Mouse (Mus musculus): ENCODE data around the gene Dcaf8. TPM values are rescaled to one million over a fixed set of nuclear protein-coding genes. Genes with fewer than 3 reads are reported as not detected.
A peak's percentile ranks its signal among the peaks of the same experiment; 100 is the strongest.

Dcaf8 gene
- total RNA-seq, 2 experiments from 2014 or later: 114 to 116 TPM

- no peak for DNase-seq (ENCODE audit: low spot score in 2 of 2)
- no peak overlapping the region for H3K4me3 ChIP-seq
- no peak overlapping the region for H3K27ac ChIP-seq
- TF ChIP-seq CTCF (conservative IDR thresholded peaks at IDR 0.05): no peak
These were observed 12.1 kb downstream of the Dcaf8 start for GRCm38 (mm10) chr1:172159970-172160369.

GRCm38 (mm10) chr1:172160508-172160907 lies 12.6 kb downstream of the Dcaf8 start:
- Histone ChIP-seq H3K4me3 (no peak overlapping the region), H3K27ac (peak overlapping the region; percentile 5)
- TF ChIP-seq CTCF (conservative IDR thresholded peaks at IDR 0.05): no peak
- no peak for DNase-seq (ENCODE audit: low spot score in 2 of 2)

- peak in 1 of 2 experiments; percentile 53 for DNase-seq (ENCODE audit: low spot score in 2 of 2)
- peak; percentile 86 for TF ChIP-seq CTCF (conservative IDR thresholded peaks at IDR 0.05)
- Histone ChIP-seq H3K4me3 (no peak overlapping the region), H3K27ac (no peak overlapping the region)
These were observed 14.1 kb downstream of the Dcaf8 start for GRCm38 (mm10) chr1:172162009-172162408.

GRCm38 (mm10) chr1:172162959-172163358 lies 15.1 kb downstream of the Dcaf8 start:
- Histone ChIP-seq H3K4me3 (no peak overlapping the region), H3K27ac (no peak overlapping the region; the same call in 1 of the 2 replicates)
- no peak for DNase-seq (ENCODE audit: low spot score in 2 of 2)
- TF ChIP-seq CTCF (conservative IDR thresholded peaks at IDR 0.05): no peak

GRCm38 (mm10) chr1:172167911-172168310 lies 20.0 kb downstream of the Dcaf8 start:
- Histone ChIP-seq H3K4me3 (no peak overlapping the region), H3K27ac (no peak overlapping the region)
- no peak for TF ChIP-seq CTCF (conservative IDR thresholded peaks at IDR 0.05)
- DNase-seq (ENCODE audit: low spot score in 2 of 2): no peak

GRCm38 (mm10) chr1:172169809-172170208 lies 21.9 kb downstream of the Dcaf8 start:
- TF ChIP-seq CTCF (conservative IDR thresholded peaks at IDR 0.05): no peak
- Histone ChIP-seq H3K27ac (no peak overlapping the region), H3K4me3 (no peak overlapping the region)
- no peak for DNase-seq (ENCODE audit: low spot score in 2 of 2)

- Histone ChIP-seq H3K4me3 (no peak overlapping the region), H3K27ac (no peak overlapping the region)
- TF ChIP-seq CTCF (conservative IDR thresholded peaks at IDR 0.05): no peak
- no peak for DNase-seq (ENCODE audit: low spot score in 2 of 2)
These were observed 24.5 kb downstream of the Dcaf8 start for GRCm38 (mm10) chr1:172172381-172172780.

GRCm38 (mm10) chr1:172173181-172173580 lies 25.3 kb downstream of the Dcaf8 start:
- Histone ChIP-seq H3K4me3 (no peak overlapping the region), H3K27ac (no peak overlapping the region)
- DNase-seq (ENCODE audit: low spot score in 2 of 2): no peak
- TF ChIP-seq CTCF (conservative IDR thresholded peaks at IDR 0.05): no peak

GRCm38 (mm10) chr1:172177791-172178190 lies 29.9 kb downstream of the Dcaf8 start:
- no peak for TF ChIP-seq CTCF (conservative IDR thresholded peaks at IDR 0.05)
- H3K4me3 ChIP-seq: no peak overlapping the region
- H3K27ac ChIP-seq: peak overlapping the region; percentile 32; the same call in 1 of the 2 replicates

GRCm38 (mm10) chr1:172179102-172179501 lies 31.2 kb downstream of the Dcaf8 start:
- H3K4me3 ChIP-seq: no peak overlapping the region
- H3K27ac ChIP-seq: no peak overlapping the region
- TF ChIP-seq CTCF (conservative IDR thresholded peaks at IDR 0.05): no peak
- no peak for DNase-seq (ENCODE audit: low spot score in 2 of 2)

More at GRCm38 (mm10) chr1:172177791-172178190, 29.9 kb downstream of the Dcaf8 start:
- no peak for DNase-seq (ENCODE audit: low spot score in 2 of 2)

GRCm38 (mm10) chr1:172180881-172181280 lies 33.0 kb downstream of the Dcaf8 start:
- no peak overlapping the region for H3K27ac ChIP-seq
- TF ChIP-seq CTCF (conservative IDR thresholded peaks at IDR 0.05): no peak
- H3K4me3 ChIP-seq: no peak overlapping the region
- DNase-seq (ENCODE audit: low spot score in 2 of 2): no peak

- no peak for DNase-seq (ENCODE audit: low spot score in 2 of 2)
- Histone ChIP-seq H3K4me3 (no peak overlapping the region), H3K27ac (no peak overlapping the region)
- TF ChIP-seq CTCF (conservative IDR thresholded peaks at IDR 0.05): no peak
These were observed 33.9 kb downstream of the Dcaf8 start for GRCm38 (mm10) chr1:172181777-172182176.

- no peak for DNase-seq (ENCODE audit: low spot score in 2 of 2)
- Histone ChIP-seq H3K4me3 (no peak overlapping the region), H3K27ac (no peak overlapping the region)
- no peak for TF ChIP-seq CTCF (conservative IDR thresholded peaks at IDR 0.05)
These were observed 35.2 kb downstream of the Dcaf8 start for GRCm38 (mm10) chr1:172183056-172183455.

GRCm38 (mm10) chr1:172183915-172184314 lies 36.0 kb downstream of the Dcaf8 start:
- Histone ChIP-seq H3K4me3 (no peak overlapping the region), H3K27ac (no peak overlapping the region)
- no peak for DNase-seq (ENCODE audit: low spot score in 2 of 2)
- no peak for TF ChIP-seq CTCF (conservative IDR thresholded peaks at IDR 0.05)

Data from layer of hippocampus, adult 2 months (tissue).